Mouse (Mus musculus) heart, postnatal 0 days (tissue): Measurements from ENCODE around the gene Sbk1. TPM values are rescaled to one million over a fixed set of nuclear protein-coding genes. Genes with fewer than 3 reads are reported as not detected.

Source experiments
- ATAC-seq: fragments of 200-750 bp; cut with Nextera tagmentation; 2 replicates; pipeline ENCODE4 v1.8.0; 2017; ENCODE audit warnings: low read depth, moderate number of reproducible peaks, moderate library complexity; ENCODE audit not compliant: insufficient read depth
- DNase-seq: peaks from one replicate; pipeline ENCODE4 v3.0.0-alpha.2; 2016; ENCODE audit warnings: low spot score
- H3K27ac ChIP-seq: fragments of 300-500 bp; sonication (generic); 2 replicates; pipeline ENCODE4 v1.5.1; 2014; ENCODE audit warnings: low read depth, mild to moderate bottlenecking
- H3K27me3 ChIP-seq: fragments of 300-500 bp; sonication (generic); 2 replicates; pipeline ENCODE4 v1.6.1; 2014; ENCODE audit warnings: low read length, mixed read lengths; ENCODE audit not compliant: control insufficient read depth, insufficient read depth
- H3K36me3 ChIP-seq: fragments of 300-500 bp; sonication (generic); replicated peaks from 2 replicates; pipeline ENCODE4 v1.6.1; 2014; ENCODE audit warnings: low read length, mixed read lengths; ENCODE audit not compliant: control insufficient read depth, insufficient read depth
- H3K4me1 ChIP-seq: fragments of 300-500 bp; sonication (generic); 2 replicates; pipeline ENCODE4 v1.6.1; 2014; ENCODE audit warnings: antibody characterized with exemption; ENCODE audit not compliant: control insufficient read depth, insufficient read depth
- H3K4me2 ChIP-seq: fragments of 300-500 bp; sonication (generic); 2 replicates; pipeline ENCODE4 v1.6.1; 2014; ENCODE audit warnings: low read depth, mild to moderate bottlenecking, low read length, moderate library complexity
- H3K4me3 ChIP-seq: fragments of 300-500 bp; sonication (generic); 2 replicates; pipeline ENCODE4 v1.5.1; 2014; ENCODE audit warnings: low read depth, low read length
- H3K9ac ChIP-seq: fragments of 300-500 bp; sonication (generic); replicated peaks from 2 replicates; pipeline ENCODE4 v1.6.1; 2014; ENCODE audit warnings: low read depth, low read length, mixed read lengths
- H3K9me3 ChIP-seq: fragments of 300-500 bp; sonication (generic); replicated peaks from 2 replicates; pipeline ENCODE4 v1.6.1; 2016; ENCODE audit warnings: low read length; ENCODE audit not compliant: control insufficient read depth
- CTCF ChIP-seq: IDR thresholded peaks from 2 replicates; pipeline ENCODE4 v1.5.1; 2016; ENCODE audit warnings: antibody characterized with exemption, control low read depth, low read depth
- EP300 ChIP-seq: IDR thresholded peaks from 2 replicates; pipeline ENCODE4 v1.6.1; 2016; ENCODE audit warnings: antibody characterized with exemption, low read depth
- WGBS: fragments of 180-500 bp; shearing (Covaris S2); extraction: QIAGEN DNeasy Blood & Tissue Kit; methylation state at CpG from one replicate; pipeline ENCODE4 v1.1.7; 2014; 5-methylcytosine and 5-hydroxymethylcytosine counted together
- polyA plus RNA-seq: library from polyadenylated mRNA; unstranded; fragments of >200 nt; fragmentation: Nextera tagmentation; extraction: Ambion mirVana; gene quantifications from 2 replicates; pipeline ENCODE4 v1.2.1, GENCODE M21; 2015
- total RNA-seq: library from RNA; depleted of rRNA; stranded (reverse); fragments of >200 nt; gene quantifications from 2 replicates; pipeline ENCODE4 v1.2.3, GENCODE M21; 2014; ENCODE audit warnings: low replicate concordance

The Sbk1 gene
- total and polyA plus RNA-seq, 2 experiments from 2014 or later = 17.4 to 42.0 TPM

- peak; percentile 24; the same call in 1 of the 2 replicates for ATAC-seq
These were observed 6.0 kb upstream of the Sbk1 start for GRCm38 (mm10) chr7:126266372-126266870.

GRCm38 (mm10) chr7:126267606-126268005 lies 4.8 kb upstream of the Sbk1 start:
- Histone ChIP-seq H3K4me3 (no peak overlapping the region), H3K9ac (no peak overlapping the region), H3K27me3 (no peaks in the 10 kb centered on the region), H3K4me1 (peaks cover 11% of the 10 kb centered on the region), H3K27ac (no peak overlapping the region), H3K4me2 (no peak overlapping the region), H3K36me3 (no peaks in the 10 kb centered on the region), H3K9me3 (no peaks in the 10 kb centered on the region)
- TF ChIP-seq CTCF (no peak), EP300 (no peak)
- WGBS = 57% methylated on average over 8 of the region's 8 CpGs
- no peak for ATAC-seq
- no peak for DNase-seq

More at GRCm38 (mm10) chr7:126266372-126266870, 6.0 kb upstream of the Sbk1 start:
- no peak for TF ChIP-seq CTCF
- no peak for TF ChIP-seq EP300
- Histone ChIP-seq H3K4me2 (peak overlapping the region; percentile 22; the same call in 1 of the 2 replicates), H3K9me3 (no peaks in the 10 kb centered on the region), H3K4me1 (peaks cover 18% of the 10 kb centered on the region), H3K27me3 (no peaks in the 10 kb centered on the region), H3K9ac (no peak overlapping the region), H3K36me3 (no peaks in the 10 kb centered on the region), H3K27ac (no peak overlapping the region), H3K4me3 (no peak overlapping the region)
- DNase-seq = no peak
- 56% methylated on average over 4 of the region's 4 CpGs for WGBS

- DNase-seq = no peak
- peak; percentile 3; the same call in 1 of the 2 replicates for ATAC-seq
- no peaks in the 10 kb centered on the region for H3K27me3 ChIP-seq
- TF ChIP-seq CTCF (no peak), EP300 (no peak)
- H3K4me1 ChIP-seq = peaks cover 17% of the 10 kb centered on the region
- no peaks in the 10 kb centered on the region for H3K9me3 ChIP-seq
- H3K4me2 ChIP-seq = peak overlapping the region; percentile 88
- no peaks in the 10 kb centered on the region for H3K36me3 ChIP-seq
- WGBS = 0% methylated on average over 33 of the region's 38 CpGs
- peak overlapping the region; percentile 68 for H3K4me3 ChIP-seq
- peak overlapping the region; percentile 57; the same call in 1 of the 2 replicates for H3K27ac ChIP-seq
- H3K9ac ChIP-seq = peak overlapping the region; percentile 66
These were observed 422 bp downstream of the Sbk1 start for GRCm38 (mm10) chr7:126272770-126273311.

- H3K36me3 ChIP-seq = no peaks in the 10 kb centered on the region
- 34% methylated on average over 11 of the region's 11 CpGs for WGBS
- ATAC-seq (no peak), DNase-seq (no peak)
- H3K27ac ChIP-seq = no peak overlapping the region
- H3K9me3 ChIP-seq = no peaks in the 10 kb centered on the region
- no peaks in the 10 kb centered on the region for H3K27me3 ChIP-seq
- H3K4me1 ChIP-seq = peaks cover 17% of the 10 kb centered on the region
- peak overlapping the region; percentile 68 for H3K4me3 ChIP-seq
- TF ChIP-seq EP300 = no peak
- no peak for TF ChIP-seq CTCF
- H3K4me2 ChIP-seq = peak overlapping the region; percentile 88
- H3K9ac ChIP-seq = peak overlapping the region; percentile 66
These were observed 1.1 kb downstream of the Sbk1 start for GRCm38 (mm10) chr7:126273351-126274042.

- H3K4me3 ChIP-seq = no peak overlapping the region
- peaks cover 17% of the 10 kb centered on the region for H3K4me1 ChIP-seq
- H3K36me3 ChIP-seq = no peaks in the 10 kb centered on the region
- TF ChIP-seq EP300 (no peak), CTCF (no peak)
- no peaks in the 10 kb centered on the region for H3K27me3 ChIP-seq
- no peak overlapping the region for H3K27ac ChIP-seq
- peak overlapping the region; percentile 88; the same call in 1 of the 2 replicates for H3K4me2 ChIP-seq
- no peak overlapping the region for H3K9ac ChIP-seq
- DNase-seq (no peak), ATAC-seq (no peak)
- H3K9me3 ChIP-seq = no peaks in the 10 kb centered on the region
- WGBS = 72% methylated on average over 3 of the region's 3 CpGs
These were observed 1.7 kb downstream of the Sbk1 start for GRCm38 (mm10) chr7:126274137-126274536.
